8 mouse cellular contexts compared by ENCODE assay signal in genomic region chr11:97449601-97450293, GRCm38 (mm10). TPM values are rescaled to one million over a fixed set of nuclear protein-coding genes. Genes with fewer than 3 reads are reported as not detected.
DNase-seq lines count a peak whose midpoint lies in the region; ATAC-seq and TF ChIP-seq lines count a peak whose summit lies in the region.

No protein-coding gene starts in this region.

- DNase-seq in G1E (ENCODE audit: low spot score), result peak; percentile 97
- DNase-seq in cerebellum, adult 8-10 months, result peak; percentile 69
- DNase-seq in forebrain, postnatal 0 days, result peak; percentile 92
- peak; percentile 81 for DNase-seq in heart, postnatal 25 days (ENCODE audit: low spot score)
- peak; percentile 76 to 77 for DNase-seq in layer of hippocampus, adult 2 months (ENCODE audit: low spot score in 2 of 2)
- peak; percentile 79 for DNase-seq in lung, adult 2 months
- DNase-seq in ovary, postnatal 14 days (ENCODE audit: low spot score), result peak; percentile 55

- H3K4me3 ChIP-seq in G1E (ENCODE audit: low read depth, low read length), result peak overlapping the region; percentile 71
- peak overlapping the region; percentile 56 for H3K4me3 ChIP-seq in forebrain, postnatal 0 days (ENCODE audit: low read depth, low read length)
- H3K4me3 ChIP-seq in layer of hippocampus, adult 2 months, result peak overlapping the region; percentile 60
- peak overlapping the region; percentile 53 for H3K4me3 ChIP-seq in lung, adult 2 months (replicated peaks; ENCODE audit: extremely low read depth, low read depth, low read length)

- no peak for TF ChIP-seq CTCF in G1E (IDR thresholded peaks at IDR 0.05; ENCODE audit: low read depth, low read length)
- no peak; the same call in 1 of the 2 replicates for TF ChIP-seq CTCF in forebrain, postnatal 0 days (IDR thresholded peaks at IDR 0.05; ENCODE audit: low read depth)
- peak; percentile 37; the same call in 1 of the 2 replicates for TF ChIP-seq CTCF in layer of hippocampus, adult 2 months (conservative IDR thresholded peaks at IDR 0.05)
- no peak for TF ChIP-seq CTCF in lung, adult 2 months (IDR thresholded peaks at IDR 0.05; ENCODE audit: insufficient read depth, low read length)

- H3K9ac ChIP-seq in forebrain, postnatal 0 days, result peak overlapping the region; percentile 66

- ATAC-seq in G1E (ENCODE audit: extremely low read depth, insufficient number of reproducible peaks, low FRiP score, poor library complexity, severe bottlenecking), result peak; percentile 52; the same call in 1 of the 2 replicates
- peak; percentile 97 for ATAC-seq in forebrain, postnatal 0 days
- ATAC-seq in activated CD4-positive, CD25-positive, alpha-beta regulatory T cell, adult 4 months, result no peak

- WGBS in forebrain, postnatal 0 days, result 5% methylated on average over 15 of the region's 15 CpGs
- 9% methylated on average over 15 of the region's 15 CpGs for WGBS in lung, adult 2 months

- peak overlapping the region; percentile 75 for H3K27ac ChIP-seq in forebrain, postnatal 0 days (ENCODE audit: low read depth, low read length)
- H3K27ac ChIP-seq in layer of hippocampus, adult 2 months, result peak overlapping the region; percentile 96

- H3K27me3 ChIP-seq in G1E (ENCODE audit: insufficient read depth, low read length), result no peaks in the 10 kb centered on the region
- H3K27me3 ChIP-seq in forebrain, postnatal 0 days (ENCODE audit: insufficient read depth, low read length), result no peaks in the 10 kb centered on the region

- H3K4me2 ChIP-seq in forebrain, postnatal 0 days (ENCODE audit: low read depth), result peak overlapping the region; percentile 90

- H3K4me1 ChIP-seq in G1E (ENCODE audit: insufficient read depth, low read depth, low read length), result peaks cover 79% of the 10 kb centered on the region
- peaks cover 13% of the 10 kb centered on the region for H3K4me1 ChIP-seq in forebrain, postnatal 0 days (ENCODE audit: insufficient read depth)
- H3K4me1 ChIP-seq in lung, adult 2 months (ENCODE audit: control insufficient read depth, insufficient read depth, low read length), result peaks cover 13% of the 10 kb centered on the region

- intact Hi-C loops in heart, postnatal 25 days (cut with DNase I), result no loop called here

- peaks cover 83% of the 10 kb centered on the region for H3K36me3 ChIP-seq in G1E (replicated peaks)
- H3K36me3 ChIP-seq in forebrain, postnatal 0 days (ENCODE audit: insufficient read depth), result peaks cover 40% of the 10 kb centered on the region

- TF ChIP-seq POLR2A in lung, adult 2 months (IDR thresholded peaks at IDR 0.05; ENCODE audit: borderline replicate concordance, extremely low read depth, low read depth, low read length), result no peak

- no peaks in the 10 kb centered on the region for H3K9me3 ChIP-seq in G1E (replicated peaks)
- H3K9me3 ChIP-seq in forebrain, postnatal 0 days (ENCODE audit: low read length), result no peaks in the 10 kb centered on the region

RNA-seq across cellular contexts. Expression of gene Arhgap23, which starts 34.4 kb away (rescaled TPM):
- total RNA-seq in G1E (2014; fragmentation: Nextera tagmentation), result 8.5 and 17.9 TPM in 2 replicates
- total RNA-seq in G1E (2017), result 2.4 and 4.4 TPM in 2 replicates
- polyA plus RNA-seq in G1E (2012), result 18.6 and 21.9 TPM in 2 replicates
- total RNA-seq in forebrain, postnatal 0 days (2014; rRNA removed), result 52.7 and 52.9 TPM in 2 replicates
- 7.0 and 10.2 TPM in 2 replicates for polyA plus RNA-seq in forebrain, postnatal 0 days (2015; fragmentation: Nextera tagmentation; extraction: Ambion mirVana)
- 10 to 100 TPM; 14.8 to 19.4 TPM for total RNA-seq in heart, postnatal 25 days (2021)
- total RNA-seq in layer of hippocampus, adult 2 months (2021), result 10 to 100 TPM; 66.0 to 74.1 TPM
- 74.3 and 90.6 TPM in 2 replicates for polyA plus RNA-seq in lung, adult 2 months (2012; rRNA removed)
- polyA plus RNA-seq in activated CD4-positive, CD25-positive, alpha-beta regulatory T cell, adult 4 months (2017; shearing (Covaris generic)), result not detected

RNA-seq across cellular contexts. Expression of gene 4933428G20Rik, which starts 50.4 kb away (rescaled TPM):
- not detected in 2 replicates for total RNA-seq in G1E (2014; fragmentation: Nextera tagmentation)
- not detected in 2 replicates for total RNA-seq in G1E (2017)
- polyA plus RNA-seq in G1E (2012), result not detected in 2 replicates
- 0.38 TPM in 1 of 2 replicates, not detected in the other for total RNA-seq in forebrain, postnatal 0 days (2014; rRNA removed)
- polyA plus RNA-seq in forebrain, postnatal 0 days (2015; fragmentation: Nextera tagmentation; extraction: Ambion mirVana), result 0.25 TPM in 1 of 2 replicates, not detected in the other
- total RNA-seq in heart, postnatal 25 days (2021), result not detected
- total RNA-seq in layer of hippocampus, adult 2 months (2021), result under 1 TPM in 1 of 2 experiments, not detected in 1; 0.25 TPM
- 0.08 TPM in 1 of 2 replicates, not detected in the other for polyA plus RNA-seq in lung, adult 2 months (2012; rRNA removed)
- not detected for polyA plus RNA-seq in activated CD4-positive, CD25-positive, alpha-beta regulatory T cell, adult 4 months (2017; shearing (Covaris generic))
